Mouse (Mus musculus): ENCODE measurements at regions not wholly inside any gene's neighbourhood (a gene's known extent, or its start where the extent isn't known, plus 50 kb on each side); places are given as distances from the start of the nearest gene placed in this dataset.

DNA sequence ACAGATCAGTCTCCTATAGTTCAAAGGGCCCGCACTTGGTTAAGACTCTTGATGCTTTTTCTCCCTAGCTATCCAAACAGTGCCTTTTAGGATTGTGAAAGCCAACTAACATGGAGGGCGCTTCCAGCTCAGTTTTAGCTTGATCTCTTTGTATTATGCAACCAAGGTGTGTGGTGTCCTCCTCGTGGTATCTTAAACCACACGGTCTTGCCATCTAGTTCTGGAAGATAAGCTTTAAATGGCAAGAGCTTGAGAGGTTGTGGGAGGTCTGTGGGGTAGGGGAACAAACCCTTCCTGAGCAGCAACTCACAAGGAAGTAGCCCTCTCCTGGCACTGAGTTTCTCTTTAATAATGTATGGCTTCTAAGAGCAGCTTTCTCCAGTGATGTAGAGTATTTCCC is 241.5 kb downstream of the Csl start:
- H3K4me1 ChIP-seq (ENCODE audit: control insufficient read depth, insufficient read depth, low read length), result no peaks in the 10 kb centered on the region
- WGBS, result 73% methylated on average over 4 of the region's 4 CpGs

DNA sequence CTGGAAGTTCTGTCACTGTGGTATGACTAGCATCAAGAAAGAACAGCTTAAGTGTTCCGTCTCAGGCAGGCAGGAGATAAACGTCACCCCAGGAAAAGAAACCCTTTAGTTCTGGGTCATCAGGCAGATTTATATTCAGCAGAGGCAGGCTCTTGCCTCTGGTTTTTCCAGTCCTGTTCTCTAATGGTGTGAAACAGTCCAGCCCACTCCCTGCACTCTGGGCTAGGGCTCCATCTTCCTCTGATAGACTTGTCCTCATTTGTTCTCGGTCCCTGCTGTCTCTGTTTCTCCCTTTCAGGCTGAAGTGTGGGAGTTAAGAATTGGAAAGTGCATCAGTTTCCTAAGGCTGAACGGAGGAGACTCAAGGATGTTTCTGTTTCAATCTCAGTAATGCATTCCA is 240.0 kb downstream of the Csl start:
- Histone ChIP-seq H3K27me3 (ENCODE audit: control insufficient read depth, insufficient read depth, low read length) (no peaks in the 10 kb centered on the region), H3K4me1 (ENCODE audit: control insufficient read depth, insufficient read depth, low read length) (peaks cover under 1% of the 10 kb centered on the region), H3K79me2 (replicated peaks; ENCODE audit: control insufficient read depth, insufficient read depth, low read length) (no peaks in the 10 kb centered on the region), H3K4me3 (no peak overlapping the region), H3K27ac (no peak overlapping the region), H3K9ac (ENCODE audit: low read depth, low read length) (no peak overlapping the region), H3K36me3 (ENCODE audit: control insufficient read depth, insufficient read depth, low read length) (no peaks in the 10 kb centered on the region)
- TF ChIP-seq EP300 (IDR thresholded peaks at IDR 0.05; ENCODE audit: insufficient read depth, low read depth, low read length) (no peak), CTCF (IDR thresholded peaks at IDR 0.05) (no peak), POLR2A (IDR thresholded peaks at IDR 0.05; ENCODE audit: insufficient read depth, low read depth, low read length) (no peak)
- no peak for DNase-seq
- WGBS, result 39% methylated on average over 4 of the region's 4 CpGs
- intact Hi-C loops (cut with DNase I), result no loop called here

More for the DNA sequence above, 241.5 kb downstream of the Csl start:
- Histone ChIP-seq H3K4me3 (no peak overlapping the region), H3K9ac (ENCODE audit: low read depth, low read length) (no peak overlapping the region), H3K27ac (no peak overlapping the region), H3K27me3 (ENCODE audit: control insufficient read depth, insufficient read depth, low read length) (no peaks in the 10 kb centered on the region), H3K36me3 (ENCODE audit: control insufficient read depth, insufficient read depth, low read length) (no peaks in the 10 kb centered on the region), H3K79me2 (replicated peaks; ENCODE audit: control insufficient read depth, insufficient read depth, low read length) (no peaks in the 10 kb centered on the region)
- DNase-seq, result no peak
- intact Hi-C loops (cut with DNase I), result no loop called here
- TF ChIP-seq POLR2A (IDR thresholded peaks at IDR 0.05; ENCODE audit: insufficient read depth, low read depth, low read length) (no peak), EP300 (IDR thresholded peaks at IDR 0.05; ENCODE audit: insufficient read depth, low read depth, low read length) (no peak), CTCF (IDR thresholded peaks at IDR 0.05) (no peak)

DNA sequence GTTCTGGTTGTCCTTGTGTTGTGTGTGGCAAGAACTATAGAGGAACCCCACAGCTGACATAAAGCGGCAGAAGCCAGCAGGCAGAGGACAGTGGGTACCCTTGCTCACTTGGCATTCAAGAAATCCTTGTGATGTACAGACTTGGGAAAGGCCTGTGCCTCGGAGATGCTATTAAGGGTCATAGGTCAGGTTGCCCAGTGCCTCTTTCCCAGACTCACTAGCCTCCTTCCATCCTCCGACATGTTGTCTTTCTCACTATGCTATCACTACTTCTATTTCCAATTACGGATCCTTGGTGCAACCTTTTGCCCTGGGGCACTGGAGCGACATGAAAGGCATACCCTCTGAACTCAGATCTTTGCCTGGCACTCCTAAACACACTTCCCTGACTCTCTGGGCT is 235.6 kb downstream of the Csl start:
- Histone ChIP-seq H3K36me3 (ENCODE audit: control insufficient read depth, insufficient read depth, low read length) (no peaks in the 10 kb centered on the region), H3K4me3 (no peak overlapping the region), H3K4me1 (ENCODE audit: control insufficient read depth, insufficient read depth, low read length) (peaks cover 2% of the 10 kb centered on the region), H3K79me2 (replicated peaks; ENCODE audit: control insufficient read depth, insufficient read depth, low read length) (no peaks in the 10 kb centered on the region), H3K9ac (ENCODE audit: low read depth, low read length) (no peak overlapping the region), H3K27me3 (ENCODE audit: control insufficient read depth, insufficient read depth, low read length) (no peaks in the 10 kb centered on the region), H3K27ac (no peak overlapping the region)
- DNase-seq, result no peak
- WGBS, result 87% methylated on average over 5 of the region's 5 CpGs
- intact Hi-C loops (cut with DNase I), result no loop called here
- TF ChIP-seq POLR2A (IDR thresholded peaks at IDR 0.05; ENCODE audit: insufficient read depth, low read depth, low read length) (no peak), EP300 (IDR thresholded peaks at IDR 0.05; ENCODE audit: insufficient read depth, low read depth, low read length) (no peak), CTCF (IDR thresholded peaks at IDR 0.05) (no peak)

DNA sequence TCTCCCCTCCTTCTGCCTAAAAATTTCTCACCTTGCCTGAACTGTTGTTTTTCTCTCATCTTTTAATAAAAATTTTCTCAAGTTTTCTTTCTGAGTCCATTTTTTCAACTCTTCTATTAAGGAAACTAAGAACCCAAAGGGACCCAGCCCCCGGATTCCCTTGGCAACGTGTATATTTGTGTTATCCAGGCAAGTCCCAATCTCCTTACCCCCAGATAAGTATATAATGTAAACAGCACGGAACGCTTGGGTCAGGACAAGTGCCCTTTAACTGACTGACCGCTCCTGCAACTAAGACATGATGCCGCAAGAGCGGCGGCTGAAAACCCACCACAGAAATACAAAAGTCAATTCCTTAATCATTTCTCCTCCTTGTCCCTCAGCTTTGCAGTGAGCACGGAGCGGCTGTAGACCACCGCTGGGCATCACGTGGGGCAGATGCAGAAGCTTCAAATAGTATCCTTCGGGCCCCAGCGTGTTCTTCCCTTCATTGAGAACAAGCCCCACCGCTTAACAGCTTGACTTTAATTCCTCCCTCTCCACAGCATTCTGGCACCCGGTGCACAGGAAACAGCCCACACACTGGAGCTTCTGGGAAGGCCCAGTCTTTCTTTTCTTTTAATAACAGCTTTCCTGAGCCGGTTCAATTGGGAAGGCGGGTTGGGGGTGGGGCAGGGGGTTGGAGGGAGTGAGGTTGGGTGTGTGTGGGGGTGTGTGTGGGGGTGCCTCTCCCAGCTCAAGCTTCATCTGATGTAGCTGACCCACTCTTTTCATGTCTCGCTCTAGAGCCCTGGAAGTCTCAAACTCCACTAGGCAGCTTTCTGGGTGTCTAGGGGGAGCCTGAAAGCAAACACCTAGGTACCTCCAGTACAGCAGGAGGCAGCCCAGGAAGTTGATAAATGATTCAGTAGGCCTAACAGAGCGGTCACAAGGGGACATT is 234.9 kb downstream of the Csl start:
- no peak for TF ChIP-seq POLR2A (IDR thresholded peaks at IDR 0.05; ENCODE audit: insufficient read depth, low read depth, low read length)
- TF ChIP-seq EP300 (IDR thresholded peaks at IDR 0.05; ENCODE audit: insufficient read depth, low read depth, low read length), result no peak
- TF ChIP-seq CTCF (IDR thresholded peaks at IDR 0.05), result no peak
- no peak overlapping the region; the same call in 1 of the 2 replicates for H3K9ac ChIP-seq (ENCODE audit: low read depth, low read length)
- peak; percentile 28 to 33 for DNase-seq
- H3K27me3 ChIP-seq (ENCODE audit: control insufficient read depth, insufficient read depth, low read length), result no peaks in the 10 kb centered on the region
- H3K36me3 ChIP-seq (ENCODE audit: control insufficient read depth, insufficient read depth, low read length), result no peaks in the 10 kb centered on the region
- peaks cover 2% of the 10 kb centered on the region for H3K4me1 ChIP-seq (ENCODE audit: control insufficient read depth, insufficient read depth, low read length)
- H3K4me3 ChIP-seq, result no peak overlapping the region
- no peak overlapping the region for H3K27ac ChIP-seq
- 26% methylated on average over 20 of the region's 20 CpGs for WGBS
- no peaks in the 10 kb centered on the region for H3K79me2 ChIP-seq (replicated peaks; ENCODE audit: control insufficient read depth, insufficient read depth, low read length)
- intact Hi-C loops (cut with DNase I), result loop anchor here (5.0 kb wide), 1 partner anchor 37 kb away; no protein-coding TSS in a partner anchor

DNA sequence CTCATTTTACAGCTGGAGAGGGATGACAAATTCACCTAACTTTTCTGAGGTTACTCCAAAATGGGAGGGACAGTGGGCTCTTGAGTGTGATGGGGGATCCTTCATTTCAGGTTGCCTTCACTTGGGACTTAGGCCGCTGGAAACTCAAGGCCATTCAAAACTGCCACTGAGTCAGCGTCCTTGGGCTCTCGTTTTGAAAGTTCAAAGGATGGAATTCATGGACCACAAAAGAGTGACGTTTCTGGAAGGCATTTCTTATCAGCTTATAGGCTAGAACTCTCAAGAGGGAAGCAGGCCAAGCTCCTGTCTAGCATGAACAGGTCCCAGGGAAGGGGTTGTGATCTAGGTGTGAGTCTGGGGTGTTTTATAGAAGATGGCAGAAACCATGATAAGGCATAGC is 233.3 kb downstream of the Csl start:
- 90% methylated on average over 4 of the region's 4 CpGs for WGBS
- H3K36me3 ChIP-seq (ENCODE audit: control insufficient read depth, insufficient read depth, low read length), result no peaks in the 10 kb centered on the region
- no peaks in the 10 kb centered on the region for H3K79me2 ChIP-seq (replicated peaks; ENCODE audit: control insufficient read depth, insufficient read depth, low read length)
- H3K4me3 ChIP-seq, result no peak overlapping the region
- H3K4me1 ChIP-seq (ENCODE audit: control insufficient read depth, insufficient read depth, low read length), result peaks cover 2% of the 10 kb centered on the region
- intact Hi-C loops (cut with DNase I), result loop anchor here (5.0 kb wide), 1 partner anchor 39 kb away; no protein-coding TSS in a partner anchor
- H3K9ac ChIP-seq (ENCODE audit: low read depth, low read length), result no peak overlapping the region
- TF ChIP-seq CTCF (IDR thresholded peaks at IDR 0.05) (no peak), EP300 (IDR thresholded peaks at IDR 0.05; ENCODE audit: insufficient read depth, low read depth, low read length) (no peak), POLR2A (IDR thresholded peaks at IDR 0.05; ENCODE audit: insufficient read depth, low read depth, low read length) (no peak)
- H3K27ac ChIP-seq, result no peak overlapping the region
- no peaks in the 10 kb centered on the region for H3K27me3 ChIP-seq (ENCODE audit: control insufficient read depth, insufficient read depth, low read length)
- no peak for DNase-seq

DNA sequence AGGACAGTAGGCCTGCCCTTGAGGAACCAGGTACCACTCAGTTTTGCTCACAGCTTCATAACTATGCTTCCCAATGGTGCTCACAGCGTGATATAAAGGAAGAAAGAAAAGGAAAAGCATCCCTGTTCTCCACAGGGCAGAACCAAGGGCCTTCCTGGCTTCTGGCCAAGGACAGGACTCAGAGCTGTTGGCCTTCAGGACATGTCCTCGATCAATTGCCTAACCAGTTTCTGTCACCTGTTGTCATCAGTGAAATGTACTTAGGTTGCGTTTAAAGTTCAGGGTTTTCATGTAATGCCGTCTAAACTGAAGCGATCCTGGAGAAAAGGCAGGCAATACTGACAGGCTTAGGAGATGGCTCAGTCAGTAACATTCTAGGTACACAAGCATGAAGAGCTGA is 232.9 kb downstream of the Csl start:
- Histone ChIP-seq H3K36me3 (ENCODE audit: control insufficient read depth, insufficient read depth, low read length) (no peaks in the 10 kb centered on the region), H3K79me2 (replicated peaks; ENCODE audit: control insufficient read depth, insufficient read depth, low read length) (no peaks in the 10 kb centered on the region), H3K9ac (ENCODE audit: low read depth, low read length) (no peak overlapping the region), H3K4me3 (no peak overlapping the region), H3K4me1 (ENCODE audit: control insufficient read depth, insufficient read depth, low read length) (peaks cover 2% of the 10 kb centered on the region), H3K27me3 (ENCODE audit: control insufficient read depth, insufficient read depth, low read length) (no peaks in the 10 kb centered on the region), H3K27ac (no peak overlapping the region)
- no peak for DNase-seq
- intact Hi-C loops (cut with DNase I), result loop anchor here (5.0 kb wide), 1 partner anchor 39 kb away; no protein-coding TSS in a partner anchor
- 88% methylated on average over 5 of the region's 5 CpGs for WGBS
- TF ChIP-seq CTCF (IDR thresholded peaks at IDR 0.05) (no peak), EP300 (IDR thresholded peaks at IDR 0.05; ENCODE audit: insufficient read depth, low read depth, low read length) (no peak), POLR2A (IDR thresholded peaks at IDR 0.05; ENCODE audit: insufficient read depth, low read depth, low read length) (no peak)
